Mouse (Mus musculus) liver (tissue): ENCODE results near the gene Ebpl.
"Not testable (repeated sequence)": the region's sequence is repeated elsewhere in the genome, so short reads cannot be mapped to it uniquely, and the experiment has no call there.

Experiments used
- DNase-seq: peaks from one replicate; pipeline ENCODE4 v3.0.0-alpha.2; 2020; ENCODE audit warnings: mixed read lengths

The Ebpl gene

GRCm38 (mm10) chr14:61327007-61327406 lies 33.2 kb downstream of the Ebpl start:
- DNase-seq, result not testable (repeated sequence)

GRCm38 (mm10) chr14:61322740-61323139 lies 37.5 kb downstream of the Ebpl start:
- DNase-seq, result no peak

GRCm38 (mm10) chr14:61321200-61321599 lies 39.0 kb downstream of the Ebpl start:
- DNase-seq, result no peak

- DNase-seq, result no peak
Observed at GRCm38 (mm10) chr14:61320765-61321164, 39.5 kb downstream of the Ebpl start.

- DNase-seq, result peak; percentile 53
Observed at GRCm38 (mm10) chr14:61316861-61317260, 43.4 kb downstream of the Ebpl start.

- DNase-seq, result peak; percentile 23
Observed at GRCm38 (mm10) chr14:61310963-61311362, 49.3 kb downstream of the Ebpl start.

- DNase-seq, result no peak
Observed at GRCm38 (mm10) chr14:61310036-61310772, 50.0 kb downstream of the Ebpl start.

GRCm38 (mm10) chr14:61309593-61309992 lies 50.6 kb downstream of the Ebpl start, which contains the start of gene Arl11:
TSS of gene Arl11 (plus strand) at chr14:61309753.
- DNase-seq, result peak; percentile 47

GRCm38 (mm10) chr14:61303969-61304609 lies 56.1 kb downstream of the Ebpl start:
- no peak for DNase-seq

- DNase-seq, result no peak
Observed at GRCm38 (mm10) chr14:61302428-61302827, 57.8 kb downstream of the Ebpl start.

GRCm38 (mm10) chr14:61301323-61301722 lies 58.9 kb downstream of the Ebpl start:
- no peak for DNase-seq

- DNase-seq, result no peak
Observed at GRCm38 (mm10) chr14:61299810-61300209, 60.4 kb downstream of the Ebpl start.

- peak; percentile 55 for DNase-seq
Observed at GRCm38 (mm10) chr14:61294738-61295079, 65.5 kb downstream of the Ebpl start.

GRCm38 (mm10) chr14:61293884-61294737 lies 66.1 kb downstream of the Ebpl start:
- DNase-seq, result peak; percentile 66

- DNase-seq, result no peak
Observed at GRCm38 (mm10) chr14:61290664-61291063, 69.6 kb downstream of the Ebpl start.

GRCm38 (mm10) chr14:61288606-61289286 lies 71.5 kb downstream of the Ebpl start:
- peak; percentile 30 for DNase-seq
